Comparison of ENCODE assay signal across 29 mouse cellular contexts in genomic region chr16:41034746-41035145, GRCm38 (mm10).
"Had no signal": no experiment of that assay in that cellular context is flagged by ENCODE, and none has a peak within 500 bp of the region (broad histone marks: within the 10 kb centered on the region; RNA-seq: fewer than 3 reads in every experiment).

No protein-coding gene starts in this region.

- ATAC-seq: forebrain, embryonic 13.5 days; forebrain, embryonic 14.5 days; forebrain, embryonic 15.5 days; forebrain, embryonic 16.5 days; forebrain, postnatal 0 days had no signal

- H3K4me3 ChIP-seq: embryonic facial prominence, embryonic 10.5 days; embryonic facial prominence, embryonic 12.5 days; embryonic facial prominence, embryonic 13.5 days; embryonic facial prominence, embryonic 15.5 days; erythroblast, embryonic 14.5 days; forebrain, embryonic 10.5 days; forebrain, embryonic 12.5 days; forebrain, embryonic 13.5 days; forebrain, embryonic 15.5 days; gastrocnemius, adult 2 months; heart, adult 2 months had no signal

- H3K27ac ChIP-seq: embryonic facial prominence, embryonic 10.5 days; embryonic facial prominence, embryonic 12.5 days; embryonic facial prominence, embryonic 13.5 days; embryonic facial prominence, embryonic 15.5 days; forebrain, embryonic 10.5 days; forebrain, embryonic 12.5 days; forebrain, embryonic 13.5 days; forebrain, embryonic 15.5 days; gastrocnemius, adult 2 months; heart, adult 2 months had no signal

- DNase-seq: cerebellum, adult 2 months; cerebellum, adult 8-10 months; cerebellum, adult 9-10 months; cerebellum, adult 9-11 months; cerebellum, postnatal 10 days; cerebellum, postnatal 14 days; cerebellum, postnatal 25 days; cerebellum, postnatal 36 days; embryo, embryonic 11 days; forebrain, postnatal 0 days; gastrocnemius, adult 2 months; gastrocnemius, postnatal 10 days; gastrocnemius, postnatal 14 days; gastrocnemius, postnatal 25 days; gastrocnemius, postnatal 36 days; heart, adult 11 months; heart, adult 18-20 months; heart, adult 2 months had no signal
